Comparison of ENCODE assay signal across 8 mouse cellular contexts in genomic region chr2:30758341-30759087, GRCm38 (mm10). TPM values are rescaled to one million over a fixed set of nuclear protein-coding genes. Genes with fewer than 3 reads are reported as not detected.
A peak's percentile ranks its signal among the peaks of the same experiment; 100 is the strongest.
DNase-seq lines count a peak whose midpoint lies in the region; ATAC-seq and TF ChIP-seq lines count a peak whose summit lies in the region.

No protein-coding gene starts in this region.

- 0 out of 2 replicates have a peak, but pooled peaks cover 4% of the 10 kb centered on the region for H3K9me3 ChIP-seq in ES-Bruce4 (replicated peaks; ENCODE audit: control insufficient read depth, insufficient read depth, low read length, poor library complexity, severe bottlenecking)
- peaks cover 10% of the 10 kb centered on the region for H3K9me3 ChIP-seq in hindbrain, embryonic 12.5 days (replicated peaks)

- no peak for TF ChIP-seq CTCF in ES-Bruce4 (IDR thresholded peaks at IDR 0.05; ENCODE audit: low read depth, low read length)

- H3K4me1 ChIP-seq in ES-Bruce4 (ENCODE audit: control insufficient read depth, insufficient read depth, low read length) = peaks cover 18% of the 10 kb centered on the region
- H3K4me1 ChIP-seq in hindbrain, embryonic 12.5 days = peaks cover 35% of the 10 kb centered on the region

- 2% methylated on average over 17 of the region's 17 CpGs for WGBS in hindbrain, embryonic 12.5 days

- peak overlapping the region; percentile 30; the same call in 1 of the 2 replicates for H3K9ac ChIP-seq in ES-Bruce4 (ENCODE audit: low read depth, poor library complexity, severe bottlenecking)
- H3K9ac ChIP-seq in hindbrain, embryonic 12.5 days = peak overlapping the region; percentile 9

- peak overlapping the region; percentile 82 for H3K27ac ChIP-seq in ES-Bruce4 (ENCODE audit: insufficient read depth, low read length)
- H3K27ac ChIP-seq in hindbrain, embryonic 12.5 days = peak overlapping the region; percentile 81

- peak overlapping the region; percentile 7; the same call in 1 of the 2 replicates for H3K4me2 ChIP-seq in hindbrain, embryonic 12.5 days (replicated peaks)

- H3K36me3 ChIP-seq in ES-Bruce4 (ENCODE audit: control insufficient read depth, insufficient read depth, low read length, poor library complexity, severe bottlenecking) = no peaks in the 10 kb centered on the region
- H3K36me3 ChIP-seq in hindbrain, embryonic 12.5 days = no peaks in the 10 kb centered on the region

- H3K27me3 ChIP-seq in ES-Bruce4 (ENCODE audit: control insufficient read depth, insufficient read depth, low read length, poor library complexity, severe bottlenecking) = no peaks in the 10 kb centered on the region
- H3K27me3 ChIP-seq in hindbrain, embryonic 12.5 days = no peaks in the 10 kb centered on the region

- ATAC-seq in hindbrain, embryonic 12.5 days (ENCODE audit: low FRiP score) = peak; percentile 86
- no peak for ATAC-seq in CD4-positive, CD25-positive, alpha-beta regulatory T cell, adult 4 months

- H3K4me3 ChIP-seq in ES-Bruce4 (ENCODE audit: low read depth, low read length) = peak overlapping the region; percentile 2; the same call in 1 of the 2 replicates
- no peak overlapping the region for H3K4me3 ChIP-seq in hindbrain, embryonic 12.5 days

- peak; percentile 88 for TF ChIP-seq EP300 in ES-Bruce4 (IDR thresholded peaks at IDR 0.05; ENCODE audit: insufficient read depth, low read depth, low read length)

- DNase-seq in brain, adult 2 months (ENCODE audit: low read depth, low spot score) = peak; percentile 45
- DNase-seq in frontal cortex, postnatal 14 days (ENCODE audit: low spot score in 2 of 2) = peak; percentile 54 to 63
- peak; percentile 83 for DNase-seq in layer of hippocampus, postnatal 10 days (ENCODE audit: low spot score in 2 of 2)
- peak; percentile 97 for DNase-seq in lung, postnatal 10 days
- DNase-seq in retina, postnatal 1 day = peak; percentile 90

- no peak for TF ChIP-seq POLR2A in ES-Bruce4 (IDR thresholded peaks at IDR 0.05; ENCODE audit: insufficient read depth, low read length)

RNA-seq across cellular contexts. Expression of gene 1700001O22Rik, which starts 44.9 kb away (rescaled TPM):
- polyA plus RNA-seq in ES-Bruce4 (2011; ENCODE audit: insufficient read depth, insufficient read length, low read depth, missing spikeins) = 2.2 and 2.4 TPM in 2 replicates
- polyA plus RNA-seq in hindbrain, embryonic 12.5 days (2016; fragmentation: Nextera tagmentation; extraction: Ambion mirVana) = 1.9 and 2.2 TPM in 2 replicates
- 1 to 10 TPM; 2.0 to 3.2 TPM for total RNA-seq in layer of hippocampus, postnatal 10 days (2021)
- polyA plus RNA-seq in CD4-positive, CD25-positive, alpha-beta regulatory T cell, adult 4 months (2017; shearing (Covaris generic)) = under 1 TPM in 1 of 2 experiments, not detected in 1; 0.62 TPM

RNA-seq across cellular contexts. Expression of gene Ntmt1, which starts 49.1 kb away (rescaled TPM):
- polyA plus RNA-seq in ES-Bruce4 (2011; ENCODE audit: insufficient read depth, insufficient read length, low read depth, missing spikeins) = 42.6 and 46.3 TPM in 2 replicates
- 97.2 and 102 TPM in 2 replicates for polyA plus RNA-seq in hindbrain, embryonic 12.5 days (2016; fragmentation: Nextera tagmentation; extraction: Ambion mirVana)
- total RNA-seq in layer of hippocampus, postnatal 10 days (2021) = 10 to 100 TPM; 44.9 to 57.7 TPM
- 10 to 100 TPM; 30.5 to 44.9 TPM for polyA plus RNA-seq in CD4-positive, CD25-positive, alpha-beta regulatory T cell, adult 4 months (2017; shearing (Covaris generic))

Comparison
In these comparisons a context has a peak if more than half of its experiments do, and no peak if none do; other contexts are left out.
1. DNase-seq: peak in every context shown above with its lines; median percentile 97 in lung, postnatal 10 days; 90 in retina, postnatal 1 day; 83 in layer of hippocampus, postnatal 10 days; 58 in frontal cortex, postnatal 14 days; 45 in brain, adult 2 months.